Mouse (Mus musculus) MEL (cell line): ENCODE results near the gene Ppp6r2. TPM values are rescaled to one million over a fixed set of nuclear protein-coding genes. Genes with fewer than 3 reads are reported as not detected.

Experiments
- DNase-seq: peaks from one replicate; pipeline ENCODE4 v3.0.0; 2011; ENCODE audit warnings: low read depth, low spot score
- H3K27ac ChIP-seq: 2 replicates; pipeline ENCODE4 v1.5.1; 2012; ENCODE audit warnings: low read depth, mild to moderate bottlenecking, control low read depth, low read length, moderate library complexity; ENCODE audit not compliant: control insufficient read depth
- H3K27me3 ChIP-seq, 2 experiments: fragments of 150-350 bp in 1 of 2; sonication (generic) in 1 of 2; 2 replicates each; pipeline ENCODE4 v1.6.1; 2012; ENCODE audit warnings: low read length in 2 of 2, mild to moderate bottlenecking in 2 of 2, improper control_type of control experiment in 1 of 2, moderate library complexity in 1 of 2; ENCODE audit not compliant: insufficient read depth in 2 of 2, control insufficient read depth in 1 of 2
- H3K36me3 ChIP-seq, 2 experiments: 2 replicates each; pipeline ENCODE4 v1.6.1; 2012 to 2014; ENCODE audit warnings: low read length in 2 of 2, improper control_type of control experiment in 1 of 2, inconsistent platforms in 1 of 2, mild to moderate bottlenecking in 1 of 2; ENCODE audit not compliant: insufficient read depth in 2 of 2, control insufficient read depth in 1 of 2
- H3K4me1 ChIP-seq, 2 experiments: fragments of 150-350 bp in 1 of 2; sonication (generic) in 1 of 2; 2 replicates each; pipeline ENCODE4 v1.6.1; 2012; ENCODE audit warnings: low read length in 2 of 2, improper control_type of control experiment in 1 of 2, mild to moderate bottlenecking in 1 of 2; ENCODE audit not compliant: insufficient read depth in 2 of 2, control insufficient read depth in 1 of 2
- H3K4me3 ChIP-seq, 2 experiments: fragments of 150-350 bp in 1 of 2; sonication (generic) in 1 of 2; 2 replicates each; pipeline ENCODE4 v1.5.1; 2012; ENCODE audit warnings: low read depth in 2 of 2, low read length in 2 of 2, mild to moderate bottlenecking in 2 of 2, moderate library complexity in 2 of 2, control low read depth in 1 of 2, improper control_type of control experiment in 1 of 2; ENCODE audit not compliant: control insufficient read depth in 1 of 2, insufficient read depth in 1 of 2
- H3K79me2 ChIP-seq: 2 replicates; pipeline ENCODE4 v1.6.1; 2012; ENCODE audit warnings: mild to moderate bottlenecking, low read length, moderate library complexity; ENCODE audit not compliant: control insufficient read depth, poor library complexity, insufficient read depth
- H3K9ac ChIP-seq: 2 replicates; pipeline ENCODE4 v1.6.1; 2012; ENCODE audit warnings: low read depth, mild to moderate bottlenecking, control low read depth, low read length, moderate library complexity; ENCODE audit not compliant: control insufficient read depth, poor library complexity, severe bottlenecking
- H3K9me3 ChIP-seq: fragments of 150-350 bp; sonication (generic); replicated peaks from 2 replicates; pipeline ENCODE4 v1.6.1; 2012; ENCODE audit warnings: mild to moderate bottlenecking, low read length, improper control_type of control experiment, moderate library complexity; ENCODE audit not compliant: insufficient read depth
- CHD1 ChIP-seq: IDR thresholded peaks from 2 replicates; pipeline ENCODE4 v1.6.1; 2012; ENCODE audit warnings: low read depth, mild to moderate bottlenecking, inconsistent platforms, low read length, improper control_type of control experiment
- CHD2 ChIP-seq: IDR thresholded peaks from 2 replicates; pipeline ENCODE4 v1.6.1; 2011; ENCODE audit warnings: low read length, improper control_type of control experiment
- CTCF ChIP-seq, 3 experiments: IDR thresholded peaks in 2 of 3; conservative IDR thresholded peaks in 1 of 3; 2 replicates each; pipeline ENCODE4 v1.5.1; 2011 to 2012; ENCODE audit warnings: low read length in 3 of 3, low read depth in 2 of 3, mild to moderate bottlenecking in 2 of 3, improper control_type of control experiment in 1 of 3, inconsistent platforms in 1 of 3, mixed read lengths in 1 of 3, moderate library complexity in 1 of 3; ENCODE audit not compliant: control insufficient read depth in 1 of 3, insufficient read depth in 1 of 3, poor library complexity in 1 of 3, severe bottlenecking in 1 of 3
- E2F4 ChIP-seq: IDR thresholded peaks from 2 replicates; pipeline ENCODE4 v1.6.1; 2011; ENCODE audit warnings: low read depth, low read length, improper control_type of control experiment, borderline replicate concordance
- ELF1 ChIP-seq: IDR thresholded peaks from 2 replicates; pipeline ENCODE4 v1.6.1; 2014; ENCODE audit warnings: low read depth, mild to moderate bottlenecking, inconsistent platforms, low read length, improper control_type of control experiment, moderate library complexity
- EP300 ChIP-seq, 2 experiments: IDR thresholded peaks; 2 replicates each; pipeline ENCODE4 v1.6.1; 2011; ENCODE audit warnings: improper control_type of control experiment in 2 of 2, low read length in 2 of 2, low read depth in 1 of 2, mild to moderate bottlenecking in 1 of 2
- ETS1 ChIP-seq: IDR thresholded peaks from 2 replicates; pipeline ENCODE4 v1.6.1; 2012; ENCODE audit warnings: low read depth, mild to moderate bottlenecking, inconsistent platforms, low read length, improper control_type of control experiment, moderate library complexity
- GABPA ChIP-seq: IDR thresholded peaks from 2 replicates; pipeline ENCODE4 v1.6.1; 2012; ENCODE audit warnings: low read depth, mild to moderate bottlenecking, inconsistent platforms, low read length, improper control_type of control experiment, moderate library complexity
- HCFC1 ChIP-seq: IDR thresholded peaks from 2 replicates; pipeline ENCODE4 v1.6.1; 2012; ENCODE audit warnings: low read depth, mild to moderate bottlenecking, inconsistent platforms, low read length, improper control_type of control experiment, moderate library complexity
- JUND ChIP-seq: IDR thresholded peaks from 2 replicates; pipeline ENCODE4 v1.6.1; 2011; ENCODE audit warnings: low read depth, mild to moderate bottlenecking, improper control_type of control experiment, low read length
- KAT2A ChIP-seq: conservative IDR thresholded peaks from 2 replicates; pipeline ENCODE4 v1.6.1; 2012; ENCODE audit warnings: low read depth, low read length, improper control_type of control experiment, inconsistent platforms
- MAFK ChIP-seq: IDR thresholded peaks from 2 replicates; pipeline ENCODE4 v1.6.1; 2011; ENCODE audit warnings: low read depth, mild to moderate bottlenecking, low read length, improper control_type of control experiment, borderline replicate concordance
- MAX ChIP-seq: IDR thresholded peaks from 2 replicates; pipeline ENCODE4 v1.6.1; 2011; ENCODE audit warnings: low read length, improper control_type of control experiment
- MAZ ChIP-seq: IDR thresholded peaks from 2 replicates; pipeline ENCODE4 v1.6.1; 2012; ENCODE audit warnings: low read depth, mild to moderate bottlenecking, inconsistent platforms, low read length, improper control_type of control experiment
- MEF2A ChIP-seq: IDR thresholded peaks from 2 replicates; pipeline ENCODE4 v1.6.1; 2014; ENCODE audit warnings: low read depth, mild to moderate bottlenecking, inconsistent platforms, low read length, improper control_type of control experiment; ENCODE audit not compliant: poor library complexity, insufficient replicate concordance, severe bottlenecking; ENCODE audit errors: extremely low read depth
- MXI1 ChIP-seq: IDR thresholded peaks from 2 replicates; pipeline ENCODE4 v1.6.1; 2011; ENCODE audit warnings: mild to moderate bottlenecking, low read depth, low read length, improper control_type of control experiment
- NRF1 ChIP-seq: IDR thresholded peaks from 2 replicates; pipeline ENCODE4 v1.6.1; 2014; ENCODE audit warnings: low read depth, mild to moderate bottlenecking, inconsistent platforms, low read length, improper control_type of control experiment, moderate library complexity; ENCODE audit not compliant: poor library complexity, insufficient read depth, severe bottlenecking
- POLR2A ChIP-seq, 2 experiments: IDR thresholded peaks; 2 replicates each; pipeline ENCODE4 v1.6.1; 2011 to 2012; ENCODE audit warnings: low read length in 2 of 2, mild to moderate bottlenecking in 2 of 2, control low read depth in 1 of 2, improper control_type of control experiment in 1 of 2, low read depth in 1 of 2, moderate library complexity in 1 of 2; ENCODE audit not compliant: control insufficient read depth in 1 of 2, insufficient read depth in 1 of 2, poor library complexity in 1 of 2
- POLR2AphosphoS5 ChIP-seq: IDR thresholded peaks from 2 replicates; pipeline ENCODE4 v1.6.1; 2012; ENCODE audit warnings: low read depth, borderline replicate concordance, mild to moderate bottlenecking, inconsistent platforms, low read length, moderate library complexity, mixed read lengths
- RAD21 ChIP-seq: IDR thresholded peaks from 2 replicates; pipeline ENCODE4 v1.6.1; 2011; ENCODE audit warnings: mild to moderate bottlenecking, low read depth, low read length, improper control_type of control experiment
- RCOR1 ChIP-seq: IDR thresholded peaks from 2 replicates; pipeline ENCODE4 v1.6.1; 2012; ENCODE audit warnings: low read depth, mild to moderate bottlenecking, inconsistent platforms, low read length, improper control_type of control experiment
- SIN3A ChIP-seq: IDR thresholded peaks from 2 replicates; pipeline ENCODE4 v1.6.1; 2012; ENCODE audit warnings: low read length, improper control_type of control experiment, inconsistent platforms
- SMC3 ChIP-seq: IDR thresholded peaks from 2 replicates; pipeline ENCODE4 v1.6.1; 2011; ENCODE audit warnings: low read depth, low read length, improper control_type of control experiment
- TAL1 ChIP-seq: IDR thresholded peaks from 2 replicates; pipeline ENCODE4 v1.6.1; 2012; ENCODE audit warnings: mild to moderate bottlenecking, inconsistent platforms, low read length, moderate library complexity, mixed read lengths
- TBP ChIP-seq: IDR thresholded peaks from 2 replicates; pipeline ENCODE4 v1.8.0; 2011; ENCODE audit warnings: low read depth, low read length, improper control_type of control experiment
- UBTF ChIP-seq: IDR thresholded peaks from 2 replicates; pipeline ENCODE4 v1.6.1; 2012; ENCODE audit warnings: low read depth, mild to moderate bottlenecking, inconsistent platforms, low read length, improper control_type of control experiment, moderate library complexity, borderline replicate concordance; ENCODE audit not compliant: insufficient read depth
- USF2 ChIP-seq, 2 experiments: IDR thresholded peaks; 2 replicates each; pipeline ENCODE4 v1.6.1; 2011 to 2012; ENCODE audit warnings: improper control_type of control experiment in 2 of 2, low read length in 2 of 2, borderline replicate concordance in 1 of 2, inconsistent platforms in 1 of 2, low read depth in 1 of 2, mild to moderate bottlenecking in 1 of 2; ENCODE audit not compliant: insufficient read depth in 1 of 2
- ZC3H11A ChIP-seq: IDR thresholded peaks from 2 replicates; pipeline ENCODE4 v1.6.1; 2012; ENCODE audit warnings: low read depth, mild to moderate bottlenecking, inconsistent platforms, low read length, improper control_type of control experiment
- ZKSCAN1 ChIP-seq: IDR thresholded peaks from 2 replicates; pipeline ENCODE4 v1.6.1; 2012; ENCODE audit warnings: low read depth, mild to moderate bottlenecking, inconsistent platforms, low read length, improper control_type of control experiment, moderate library complexity
- ZMIZ1 ChIP-seq: IDR thresholded peaks from 2 replicates; pipeline ENCODE4 v1.6.1; 2012; ENCODE audit warnings: low read depth, mild to moderate bottlenecking, inconsistent platforms, low read length, improper control_type of control experiment, moderate library complexity
- ZNF384 ChIP-seq: IDR thresholded peaks from 2 replicates; pipeline ENCODE4 v1.6.1; 2012; ENCODE audit warnings: low read depth, mild to moderate bottlenecking, inconsistent platforms, low read length, improper control_type of control experiment
- polyA plus RNA-seq, 2 experiments: library from polyadenylated mRNA; stranded (reverse) in 1 of 2; unstranded in 1 of 2; fragments of >175 nt in 1 of 2; fragments of >200 nt in 1 of 2; gene quantifications; 2 replicates each; pipeline versions ENCODE4 v1.2.1 to v1.2.4; 2012; ENCODE audit warnings: low replicate concordance in 2 of 2, low read depth in 1 of 2; ENCODE audit not compliant: insufficient read length in 2 of 2, insufficient read depth in 1 of 2, missing spikeins in 1 of 2
- total RNA-seq: library from RNA; depleted of rRNA; stranded (reverse); fragments of 300-350 nt; gene quantifications from 2 replicates; pipeline ENCODE4 v1.2.3, GENCODE M21; 2012

Ppp6r2 gene
- total and polyA plus RNA-seq, 3 experiments: 15.5 to 23.2 TPM; not detected in 1

DNA sequence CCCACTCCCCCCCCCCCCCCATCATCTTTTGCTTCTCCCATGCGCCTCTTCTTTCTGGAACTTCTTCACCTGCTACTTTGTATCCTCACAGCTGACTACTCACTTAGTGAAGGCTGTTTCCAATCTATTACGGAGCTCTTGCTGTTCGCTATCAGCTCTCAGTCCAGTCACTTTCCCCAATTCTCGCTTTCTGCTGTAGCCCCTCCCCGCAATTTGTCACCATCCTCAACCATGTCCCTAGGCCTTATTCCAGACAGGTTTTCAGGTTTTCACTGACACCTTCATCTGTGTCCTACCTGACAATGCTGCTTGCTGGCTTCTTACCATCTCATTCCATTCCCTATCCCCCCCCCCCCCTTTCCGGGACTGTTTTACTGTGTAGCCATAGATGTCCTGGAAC, 1.1 kb downstream of the Ppp6r2 start:
- peaks cover 15% of the 10 kb centered on the region for H3K79me2 ChIP-seq
- H3K4me3 ChIP-seq: peak overlapping the region; percentile 76 to 97
- H3K9ac ChIP-seq: peak overlapping the region; percentile 99
- TF ChIP-seq ZC3H11A: no peak
- TF ChIP-seq MAZ: 0 out of 2 replicates have a peak, but pooled peaks have one; percentile 9
- DNase-seq: peak; percentile 40
- no peaks in the 10 kb centered on the region for H3K27me3 ChIP-seq
- peaks cover 35 to 37% of the 10 kb centered on the region in 2 experiments for H3K4me1 ChIP-seq
- peaks cover 6 to 42% of the 10 kb centered on the region in 2 experiments for H3K36me3 ChIP-seq
- H3K27ac ChIP-seq: peak overlapping the region; percentile 80
- H3K9me3 ChIP-seq: no peaks in the 10 kb centered on the region

DNA sequence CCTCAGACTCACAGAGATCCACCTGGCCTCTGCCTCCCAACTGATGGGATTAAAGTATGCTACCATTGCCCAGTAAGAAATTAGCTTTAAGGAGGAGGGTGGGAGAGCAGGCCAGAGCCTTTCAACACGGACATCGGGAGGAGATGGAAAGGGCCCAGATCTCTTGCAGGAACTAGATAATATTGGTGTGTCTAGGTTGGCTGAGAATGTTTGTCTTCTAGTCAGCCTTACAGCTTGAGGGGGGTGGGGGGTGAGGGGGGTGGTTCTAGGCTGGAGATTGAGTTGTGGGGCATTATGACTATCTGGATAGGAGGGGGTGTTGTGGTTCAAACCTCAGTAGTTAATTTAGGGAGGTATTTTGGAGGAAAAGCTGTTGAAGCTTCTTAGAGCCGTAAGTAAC, 2.2 kb downstream of the Ppp6r2 start:
- H3K9ac ChIP-seq: peak overlapping the region; percentile 49
- TF ChIP-seq ELF1 (peak; percentile 23; the same call in 1 of the 2 replicates), SIN3A (peak; percentile 45; the same call in 1 of the 2 replicates), JUND (no peak), TBP (no peak), CTCF (IDR thresholded peaks at IDR 0.05 in 2 of 3, conservative IDR thresholded peaks at IDR 0.05 in 1 of 3; ENCODE audit: control insufficient read depth in 1 of 3, insufficient read depth in 1 of 3, low read depth in 2 of 3, low read length in 3 of 3, poor library complexity in 1 of 3, severe bottlenecking in 1 of 3) (no peak), E2F4 (no peak), ETS1 (peak; percentile 45; the same call in 1 of the 2 replicates), USF2 (IDR thresholded peaks at IDR 0.05; ENCODE audit: borderline replicate concordance in 1 of 2, insufficient read depth in 1 of 2, low read depth in 1 of 2, low read length in 2 of 2) (no peak), ZKSCAN1 (no peak), POLR2AphosphoS5 (no peak), MAX (no peak), CHD2 (no peak), ZC3H11A (no peak), EP300 (IDR thresholded peaks at IDR 0.05; ENCODE audit: low read depth in 1 of 2, low read length in 2 of 2) (peak; percentile 43 to 65; a peak in 3 of 4 replicates), ZMIZ1 (no peak), MEF2A (no peak), GABPA (no peak), UBTF (no peak), MAZ (no peak), RCOR1 (peak; percentile 36; the same call in 1 of the 2 replicates), MXI1 (no peak; the same call in 1 of the 2 replicates), ZNF384 (no peak; the same call in 1 of the 2 replicates), TAL1 (0 out of 2 replicates have a peak, but pooled peaks have one; percentile 15), MAFK (no peak), CHD1 (no peak), SMC3 (no peak), KAT2A (no peak), POLR2A (IDR thresholded peaks at IDR 0.05; ENCODE audit: control insufficient read depth in 1 of 2, insufficient read depth in 1 of 2, low read depth in 1 of 2, low read length in 2 of 2, poor library complexity in 1 of 2) (no peak), HCFC1 (no peak), RAD21 (no peak), NRF1 (no peak)

More for the DNA sequence above, 2.2 kb downstream of the Ppp6r2 start:
- no peaks in the 10 kb centered on the region for H3K9me3 ChIP-seq
- DNase-seq: peak; percentile 60
- H3K27ac ChIP-seq: peak overlapping the region; percentile 99
- no peaks in the 10 kb centered on the region for H3K27me3 ChIP-seq
- H3K79me2 ChIP-seq: peaks cover 15% of the 10 kb centered on the region
- peaks cover 6 to 39% of the 10 kb centered on the region in 2 experiments for H3K36me3 ChIP-seq
- H3K4me3 ChIP-seq: peak overlapping the region; percentile 28 to 52
- peaks cover 32 to 37% of the 10 kb centered on the region in 2 experiments for H3K4me1 ChIP-seq
